Mouse (Mus musculus) frontal cortex, adult (tissue): Measurements from ENCODE around the gene 4930438A08Rik.
"Not testable (repeated sequence)": the region's sequence is repeated elsewhere in the genome, so short reads cannot be mapped to it uniquely, and the experiment has no call there.

Source experiments
- ATAC-seq: cut with Nextera tagmentation; 2 replicates; pipeline ENCODE4 v1.9.2; 2017; ENCODE audit warnings: mild to moderate bottlenecking, moderate library complexity, mixed read lengths; ENCODE audit not compliant: low TSS enrichment

4930438A08Rik gene

GRCm38 (mm10) chr11:58274572-58274971 lies at the start of gene 4930438A08Rik:
4930438A08Rik (plus strand) TSS chr11:58274799.
- no peak for ATAC-seq

GRCm38 (mm10) chr11:58224872-58225271 lies 49.7 kb upstream of the 4930438A08Rik start:
- not testable (repeated sequence) for ATAC-seq

GRCm38 (mm10) chr11:58225655-58226054 lies 48.9 kb upstream of the 4930438A08Rik start:
- peak; percentile 79 for ATAC-seq

GRCm38 (mm10) chr11:58226425-58226824 lies 48.2 kb upstream of the 4930438A08Rik start:
- no peak for ATAC-seq

GRCm38 (mm10) chr11:58228021-58228420 lies 46.6 kb upstream of the 4930438A08Rik start:
- not testable (repeated sequence) for ATAC-seq

- ATAC-seq: no peak
These were observed 44.1 kb upstream of the 4930438A08Rik start for GRCm38 (mm10) chr11:58230396-58230910.

GRCm38 (mm10) chr11:58231156-58231555 lies 43.4 kb upstream of the 4930438A08Rik start:
- no peak for ATAC-seq

- not testable (repeated sequence) for ATAC-seq
These were observed 40.0 kb upstream of the 4930438A08Rik start for GRCm38 (mm10) chr11:58234551-58234950.

- no peak for ATAC-seq
These were observed 39.4 kb upstream of the 4930438A08Rik start for GRCm38 (mm10) chr11:58235152-58235551.

GRCm38 (mm10) chr11:58238840-58239791 lies 35.5 kb upstream of the 4930438A08Rik start:
- no peak for ATAC-seq

GRCm38 (mm10) chr11:58247294-58247693 lies 27.3 kb upstream of the 4930438A08Rik start:
- ATAC-seq: no peak

GRCm38 (mm10) chr11:58249203-58249981 lies 25.2 kb upstream of the 4930438A08Rik start:
- no peak for ATAC-seq

- ATAC-seq: no peak
These were observed 24.0 kb upstream of the 4930438A08Rik start for GRCm38 (mm10) chr11:58250550-58250949.

GRCm38 (mm10) chr11:58254411-58254810 lies 20.2 kb upstream of the 4930438A08Rik start:
- peak; percentile 72; the same call in 1 of the 2 replicates for ATAC-seq

GRCm38 (mm10) chr11:58257816-58258215 lies 16.8 kb upstream of the 4930438A08Rik start:
- ATAC-seq: no peak

GRCm38 (mm10) chr11:58260156-58260555 lies 14.4 kb upstream of the 4930438A08Rik start:
- no peak for ATAC-seq

- no peak for ATAC-seq
These were observed 12.8 kb upstream of the 4930438A08Rik start for GRCm38 (mm10) chr11:58261826-58262225.

GRCm38 (mm10) chr11:58262336-58262735 lies 12.3 kb upstream of the 4930438A08Rik start:
- no peak for ATAC-seq

- ATAC-seq: no peak
These were observed 11.1 kb upstream of the 4930438A08Rik start for GRCm38 (mm10) chr11:58263516-58263915.

GRCm38 (mm10) chr11:58264546-58264945 lies 10.1 kb upstream of the 4930438A08Rik start:
- ATAC-seq: no peak

GRCm38 (mm10) chr11:58268285-58268684 lies 6.3 kb upstream of the 4930438A08Rik start:
- ATAC-seq: no peak

- no peak for ATAC-seq
These were observed 1.2 kb downstream of the 4930438A08Rik start for GRCm38 (mm10) chr11:58275756-58276155.
